Mouse (Mus musculus): ENCODE data around the gene Cfap46. TPM values are rescaled to one million over a fixed set of nuclear protein-coding genes. Genes with fewer than 3 reads are reported as not detected.

Cfap46 gene
- polyA plus RNA-seq, 1 experiment from 2014 or later = 0.61 TPM

DNA sequence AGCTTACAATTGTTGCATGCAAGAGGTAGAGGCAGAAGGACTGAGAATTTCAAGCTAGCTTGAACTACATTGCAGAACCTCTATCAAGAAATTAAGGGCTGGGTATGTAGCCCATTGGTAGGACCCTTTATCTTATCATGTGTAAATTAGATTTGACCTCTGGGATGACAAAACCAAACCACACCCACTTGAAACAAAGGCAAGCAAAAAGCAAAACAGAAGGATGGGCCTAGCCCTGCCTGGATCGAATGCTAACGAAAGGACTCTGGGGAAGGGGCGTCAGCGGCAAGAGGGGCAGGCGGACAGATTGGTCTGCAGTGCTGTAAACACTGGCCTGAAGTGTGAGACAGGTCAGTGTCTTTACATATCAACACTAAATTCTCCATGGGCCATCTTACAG lies 92.3 kb downstream of the Cfap46 start:
- peaks cover 21% of the 10 kb centered on the region for H3K27me3 ChIP-seq (ENCODE audit: control insufficient read depth, insufficient read depth, low read length)
- ATAC-seq (ENCODE audit: insufficient number of reproducible peaks, insufficient read depth, low FRiP score, low read depth) = no peak

DNA sequence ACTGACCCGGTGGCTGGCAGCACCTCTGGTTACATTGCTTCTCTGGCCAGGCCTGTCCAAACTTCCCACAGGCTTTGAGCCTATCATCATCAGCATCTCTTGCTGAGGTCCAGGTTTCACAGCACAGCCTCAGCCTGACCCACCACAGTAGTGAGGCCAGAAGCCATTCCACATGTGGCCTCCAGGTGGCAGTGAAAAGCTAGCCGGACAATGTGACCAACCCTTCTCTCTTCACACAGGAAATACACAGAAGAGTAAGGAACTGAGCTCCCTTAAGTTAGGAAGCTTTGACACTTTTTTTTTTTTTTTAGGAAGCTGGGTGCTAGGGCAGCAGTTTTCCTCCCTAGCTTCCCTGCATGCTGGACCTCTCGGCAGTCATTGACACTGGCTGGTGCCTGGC lies 93.3 kb downstream of the Cfap46 start:
- H3K4me3 ChIP-seq (ENCODE audit: low read depth, low read length) = no peak overlapping the region
- no peak overlapping the region for H3K27ac ChIP-seq (ENCODE audit: low read length)
- ATAC-seq (ENCODE audit: insufficient number of reproducible peaks, insufficient read depth, low FRiP score, low read depth) = peak; percentile 39; the same call in 1 of the 2 replicates
- H3K36me3 ChIP-seq (ENCODE audit: control insufficient read depth, insufficient read depth, low read length) = no peaks in the 10 kb centered on the region
- H3K9ac ChIP-seq (replicated peaks; ENCODE audit: low read depth, low read length) = no peak overlapping the region
- 36% methylated on average over 3 of the region's 3 CpGs for WGBS
- H3K4me1 ChIP-seq (ENCODE audit: control insufficient read depth, insufficient read depth, low read length) = no peaks in the 10 kb centered on the region
- H3K9me3 ChIP-seq (ENCODE audit: control insufficient read depth, low read depth, low read length) = no peaks in the 10 kb centered on the region
- peaks cover 27% of the 10 kb centered on the region for H3K27me3 ChIP-seq (ENCODE audit: control insufficient read depth, insufficient read depth, low read length)
- no peak overlapping the region for H3K4me2 ChIP-seq (replicated peaks; ENCODE audit: low read depth, low read length)

More for the DNA sequence above, 92.3 kb downstream of the Cfap46 start:
- Histone ChIP-seq H3K4me1 (ENCODE audit: control insufficient read depth, insufficient read depth, low read length) (no peaks in the 10 kb centered on the region), H3K27ac (ENCODE audit: low read length) (no peak overlapping the region), H3K4me3 (ENCODE audit: low read depth, low read length) (no peak overlapping the region), H3K9me3 (ENCODE audit: control insufficient read depth, low read depth, low read length) (no peaks in the 10 kb centered on the region), H3K36me3 (ENCODE audit: control insufficient read depth, insufficient read depth, low read length) (no peaks in the 10 kb centered on the region), H3K4me2 (replicated peaks; ENCODE audit: low read depth, low read length) (no peak overlapping the region), H3K9ac (replicated peaks; ENCODE audit: low read depth, low read length) (no peak overlapping the region)
- 80% methylated on average over 5 of the region's 5 CpGs for WGBS

DNA sequence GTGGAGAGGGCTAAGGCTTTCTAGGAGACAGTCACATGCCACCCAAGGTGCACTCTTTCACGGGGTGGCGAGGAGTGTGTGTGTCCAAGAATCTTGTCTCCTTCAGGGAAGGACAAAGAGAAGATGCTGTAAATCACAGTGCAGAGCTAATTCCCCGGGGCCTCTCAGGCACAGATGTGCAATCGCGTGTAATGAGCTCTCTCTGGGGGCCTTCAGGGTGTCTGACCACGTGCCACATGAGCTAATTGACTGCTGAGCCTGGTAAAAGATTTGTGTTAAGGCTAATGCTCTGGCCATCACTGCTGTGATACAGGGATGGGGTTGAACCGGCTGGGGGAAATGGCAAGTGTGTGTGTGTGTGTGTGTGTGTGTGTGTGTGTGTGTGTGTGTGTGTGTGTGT lies 95.7 kb downstream of the Cfap46 start:
- H3K36me3 ChIP-seq (ENCODE audit: control insufficient read depth, insufficient read depth, low read length) = no peaks in the 10 kb centered on the region
- 31% methylated on average over 7 of the region's 7 CpGs for WGBS
- ATAC-seq (ENCODE audit: insufficient number of reproducible peaks, insufficient read depth, low FRiP score, low read depth) = no peak
- no peak overlapping the region for H3K27ac ChIP-seq (ENCODE audit: low read length)
- H3K9ac ChIP-seq (replicated peaks; ENCODE audit: low read depth, low read length) = no peak overlapping the region
- peaks cover 41% of the 10 kb centered on the region for H3K27me3 ChIP-seq (ENCODE audit: control insufficient read depth, insufficient read depth, low read length)
- no peak overlapping the region for H3K4me3 ChIP-seq (ENCODE audit: low read depth, low read length)
- no peak overlapping the region for H3K4me2 ChIP-seq (replicated peaks; ENCODE audit: low read depth, low read length)
- no peaks in the 10 kb centered on the region; the same call in 1 of the 2 replicates for H3K4me1 ChIP-seq (ENCODE audit: control insufficient read depth, insufficient read depth, low read length)
- no peaks in the 10 kb centered on the region for H3K9me3 ChIP-seq (ENCODE audit: control insufficient read depth, low read depth, low read length)

DNA sequence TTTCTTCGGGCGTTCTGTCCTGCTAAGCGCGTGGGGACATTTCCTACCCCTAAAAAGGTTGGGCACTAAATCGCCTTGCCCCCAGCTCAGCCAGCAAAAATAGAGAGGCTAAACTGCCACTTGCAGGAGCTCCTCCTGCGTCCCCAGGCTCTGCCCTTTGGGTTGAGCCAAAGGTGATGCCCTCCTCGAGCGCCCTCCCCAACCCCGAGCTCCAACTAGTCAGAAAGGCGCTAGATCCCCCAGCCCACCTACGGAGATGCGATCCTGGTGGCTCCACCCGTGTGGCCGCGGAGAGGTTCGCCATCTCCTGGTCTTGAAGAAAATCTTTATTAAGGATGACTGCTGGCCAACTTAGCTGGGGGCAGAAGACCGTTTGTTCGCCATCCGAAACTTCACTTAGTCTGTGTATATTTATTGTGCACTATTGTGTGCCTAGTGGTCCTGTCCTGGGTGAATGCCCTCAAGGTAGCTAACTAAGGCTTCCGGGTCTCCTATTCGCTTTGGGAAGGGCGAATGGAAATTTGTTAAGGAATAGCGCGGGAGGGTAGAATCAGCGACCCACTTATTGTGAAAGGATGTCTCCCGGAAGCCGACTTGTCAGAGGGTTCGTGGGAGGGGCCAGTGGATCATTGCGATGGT lies 98.3 kb downstream of the Cfap46 start:
- no peaks in the 10 kb centered on the region; the same call in 1 of the 2 replicates for H3K4me1 ChIP-seq (ENCODE audit: control insufficient read depth, insufficient read depth, low read length)
- no peaks in the 10 kb centered on the region for H3K9me3 ChIP-seq (ENCODE audit: control insufficient read depth, low read depth, low read length)
- H3K9ac ChIP-seq (replicated peaks; ENCODE audit: low read depth, low read length) = no peak overlapping the region
- H3K4me3 ChIP-seq (ENCODE audit: low read depth, low read length) = no peak overlapping the region
- H3K27me3 ChIP-seq (ENCODE audit: control insufficient read depth, insufficient read depth, low read length) = peaks cover 54% of the 10 kb centered on the region
- no peak for ATAC-seq (ENCODE audit: insufficient number of reproducible peaks, insufficient read depth, low FRiP score, low read depth)
- H3K36me3 ChIP-seq (ENCODE audit: control insufficient read depth, insufficient read depth, low read length) = no peaks in the 10 kb centered on the region
- WGBS = 2% methylated on average over 29 of the region's 29 CpGs
- no peak overlapping the region for H3K4me2 ChIP-seq (replicated peaks; ENCODE audit: low read depth, low read length)
- H3K27ac ChIP-seq (ENCODE audit: low read length) = no peak overlapping the region

DNA sequence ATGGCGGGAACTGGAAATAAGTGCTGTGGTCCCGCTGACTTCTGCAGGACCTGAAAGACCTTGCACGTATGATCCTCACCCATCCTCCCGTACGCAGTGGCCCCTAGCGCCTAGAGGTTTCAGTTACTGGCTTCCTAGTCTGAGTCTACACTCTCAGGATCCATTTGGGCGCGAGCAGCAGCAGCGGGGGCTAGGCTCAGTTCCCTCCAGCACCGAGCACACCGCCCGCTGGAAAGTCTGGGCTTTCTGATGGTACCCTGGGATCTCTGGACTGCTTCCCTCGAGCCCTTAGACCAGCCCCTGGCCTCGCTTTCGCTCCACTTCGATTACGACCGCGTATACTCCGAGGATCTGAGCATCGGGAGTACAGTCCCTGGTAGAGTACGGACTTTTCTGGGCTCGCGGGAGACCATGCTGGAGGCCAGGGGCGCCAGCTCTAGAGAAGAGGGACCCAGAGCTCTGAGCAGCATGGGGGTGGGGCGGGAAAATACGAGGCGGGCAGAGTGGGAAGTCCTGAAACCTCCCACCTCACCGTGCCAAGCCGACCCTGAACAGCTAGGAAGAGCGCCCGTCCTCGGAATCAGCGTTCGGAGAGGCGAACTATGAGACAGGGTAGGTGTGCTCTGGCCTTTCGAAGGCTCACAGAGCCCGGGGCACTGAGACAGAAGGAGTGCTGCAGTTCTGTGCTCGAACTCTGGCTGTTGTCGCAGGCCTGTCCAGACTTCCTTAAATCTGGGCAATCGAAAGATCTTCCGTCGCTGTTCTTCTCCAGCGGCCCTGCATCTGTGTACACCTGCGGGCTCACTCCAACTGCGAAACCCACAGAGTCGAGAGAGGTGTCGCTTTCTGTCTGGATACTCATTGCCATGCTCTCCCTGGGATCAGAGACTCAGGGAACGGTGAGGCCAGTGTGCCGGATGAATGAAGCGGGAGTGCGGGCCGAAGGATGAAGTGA lies 99.1 kb downstream of the Cfap46 start:
- Histone ChIP-seq H3K9me3 (ENCODE audit: control insufficient read depth, low read depth, low read length) (no peaks in the 10 kb centered on the region), H3K4me2 (replicated peaks; ENCODE audit: low read depth, low read length) (no peak overlapping the region; the same call in 1 of the 2 replicates), H3K27ac (ENCODE audit: low read length) (no peak overlapping the region), H3K9ac (replicated peaks; ENCODE audit: low read depth, low read length) (no peak overlapping the region), H3K4me3 (ENCODE audit: low read depth, low read length) (peak overlapping the region; percentile 6; the same call in 1 of the 2 replicates), H3K27me3 (ENCODE audit: control insufficient read depth, insufficient read depth, low read length) (peaks cover 55% of the 10 kb centered on the region), H3K36me3 (ENCODE audit: control insufficient read depth, insufficient read depth, low read length) (no peaks in the 10 kb centered on the region), H3K4me1 (ENCODE audit: control insufficient read depth, insufficient read depth, low read length) (no peaks in the 10 kb centered on the region; the same call in 1 of the 2 replicates)
- no peak for ATAC-seq (ENCODE audit: insufficient number of reproducible peaks, insufficient read depth, low FRiP score, low read depth)
- WGBS = 1% methylated on average over 53 of the region's 53 CpGs

DNA sequence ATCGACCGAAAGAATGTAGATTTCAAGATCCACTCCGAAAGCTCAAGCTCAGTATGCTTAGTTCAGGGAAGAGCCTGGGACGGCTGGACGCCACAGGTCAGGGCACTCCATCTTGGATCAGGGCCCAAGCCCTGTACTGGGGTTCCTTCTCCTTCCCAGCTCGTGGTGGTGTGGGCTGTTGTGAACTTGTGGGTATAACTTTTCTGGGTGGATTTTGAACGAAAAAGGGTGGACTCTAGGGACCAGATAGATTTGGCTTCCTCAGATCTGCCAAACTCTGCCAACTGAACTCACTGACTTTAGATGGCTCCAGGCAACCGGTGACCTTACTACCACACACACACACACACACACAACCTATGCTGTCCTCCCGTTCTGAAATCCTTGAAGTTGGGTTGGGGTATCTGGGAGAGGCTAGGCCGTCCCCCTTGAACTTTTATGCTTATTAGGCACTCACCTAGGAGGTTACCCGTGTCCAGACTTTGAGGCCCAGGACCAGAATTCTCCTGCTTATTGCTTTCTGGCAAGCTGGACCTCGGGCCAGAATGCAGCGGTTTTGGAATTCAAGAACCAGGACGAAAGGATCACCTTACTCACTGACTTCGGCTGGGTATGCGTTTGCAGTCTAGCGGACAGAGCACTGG lies 100.4 kb downstream of the Cfap46 start:
- H3K9ac ChIP-seq (replicated peaks; ENCODE audit: low read depth, low read length) = no peak overlapping the region
- peak overlapping the region; percentile 48; the same call in 1 of the 2 replicates for H3K4me2 ChIP-seq (replicated peaks; ENCODE audit: low read depth, low read length)
- no peak overlapping the region for H3K27ac ChIP-seq (ENCODE audit: low read length)
- no peak for ATAC-seq (ENCODE audit: insufficient number of reproducible peaks, insufficient read depth, low FRiP score, low read depth)
- no peaks in the 10 kb centered on the region for H3K9me3 ChIP-seq (ENCODE audit: control insufficient read depth, low read depth, low read length)
- peaks cover 55% of the 10 kb centered on the region for H3K27me3 ChIP-seq (ENCODE audit: control insufficient read depth, insufficient read depth, low read length)
- no peaks in the 10 kb centered on the region; the same call in 1 of the 2 replicates for H3K4me1 ChIP-seq (ENCODE audit: control insufficient read depth, insufficient read depth, low read length)
- WGBS = 20% methylated on average over 17 of the region's 17 CpGs
- H3K36me3 ChIP-seq (ENCODE audit: control insufficient read depth, insufficient read depth, low read length) = peaks cover 8% of the 10 kb centered on the region; the same call in 1 of the 2 replicates
- H3K4me3 ChIP-seq (ENCODE audit: low read depth, low read length) = peak overlapping the region; percentile 32; the same call in 1 of the 2 replicates

DNA sequence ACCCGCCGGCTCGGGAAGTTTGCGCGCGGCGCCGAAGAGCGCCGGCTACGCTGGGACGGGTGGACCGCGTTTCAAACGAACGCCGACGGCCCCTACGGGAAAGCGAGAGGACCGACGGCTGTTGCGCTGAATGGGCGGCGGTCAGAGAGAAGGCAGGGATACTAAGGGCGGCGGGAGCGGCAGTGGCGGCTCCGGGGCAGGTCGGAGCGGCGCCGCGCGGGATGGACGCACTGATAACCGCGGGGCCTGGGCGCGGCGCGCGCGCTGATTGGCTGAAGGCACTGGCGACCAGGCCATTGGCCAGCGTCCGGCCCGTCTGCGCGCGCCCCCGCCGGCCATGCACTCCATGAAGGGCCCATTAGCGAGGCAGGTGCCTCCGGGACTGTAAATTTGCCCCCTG lies 101.0 kb downstream of the Cfap46 start, which contains the start of gene Nkx6-2:
Gene Nkx6-2 (minus strand): TSS at position 203 of the 400 bp plus-strand sequence.
- WGBS = under 1% methylated on average over 56 of the region's 56 CpGs
- Histone ChIP-seq H3K9ac (replicated peaks; ENCODE audit: low read depth, low read length) (no peak within 1 kb of the TSS; the same call in 1 of the 2 replicates), H3K4me2 (replicated peaks; ENCODE audit: low read depth, low read length) (peak within 1 kb of the TSS; percentile 48), H3K4me1 (ENCODE audit: control insufficient read depth, insufficient read depth, low read length) (no peaks in the 10 kb centered on the region; the same call in 1 of the 2 replicates), H3K9me3 (ENCODE audit: control insufficient read depth, low read depth, low read length) (no peaks in the 10 kb centered on the region), H3K27me3 (ENCODE audit: control insufficient read depth, insufficient read depth, low read length) (peaks cover 50% of the 10 kb centered on the region), H3K4me3 (ENCODE audit: low read depth, low read length) (peak within 1 kb of the TSS; percentile 32), H3K36me3 (ENCODE audit: control insufficient read depth, insufficient read depth, low read length) (peaks cover 12% of the 10 kb centered on the region; the same call in 1 of the 2 replicates), H3K27ac (ENCODE audit: low read length) (no peak within 1 kb of the TSS)
- 0 out of 2 replicates have a peak, but pooled peaks have one; percentile 68 for ATAC-seq (ENCODE audit: insufficient number of reproducible peaks, insufficient read depth, low FRiP score, low read depth)

All from stomach, embryonic 14.5 days (tissue).